Mouse (Mus musculus) heart, embryonic 16.5 days (tissue): Measurements from ENCODE around the gene Cers6. TPM values are rescaled to one million over a fixed set of nuclear protein-coding genes. Genes with fewer than 3 reads are reported as not detected.

Experiments
- ATAC-seq: fragments of 200-750 bp; cut with Nextera tagmentation; replicated peaks from 2 replicates; pipeline ENCODE4 v1.8.0; 2017; ENCODE audit warnings: moderate number of reproducible peaks; ENCODE audit not compliant: insufficient read depth, low FRiP score; ENCODE audit errors: extremely low read depth
- H3K27ac ChIP-seq: fragments of 300-500 bp; sonication (generic); 2 replicates; pipeline ENCODE4 v1.5.1; 2014; ENCODE audit warnings: mild to moderate bottlenecking, low read length, control low read depth, moderate library complexity
- H3K27me3 ChIP-seq: fragments of 300-500 bp; sonication (generic); 2 replicates; pipeline ENCODE4 v1.6.1; 2014; ENCODE audit warnings: low read length, mixed read lengths; ENCODE audit not compliant: control insufficient read depth, insufficient read depth
- H3K36me3 ChIP-seq: fragments of 300-500 bp; sonication (generic); 2 replicates; pipeline ENCODE4 v1.6.1; 2014; ENCODE audit not compliant: control insufficient read depth, insufficient read depth
- H3K4me1 ChIP-seq: fragments of 300-500 bp; sonication (generic); 2 replicates; pipeline ENCODE4 v1.6.1; 2014; ENCODE audit warnings: low read length, mixed read lengths; ENCODE audit not compliant: control insufficient read depth, insufficient read depth
- H3K4me2 ChIP-seq: fragments of 300-500 bp; sonication (generic); 2 replicates; pipeline ENCODE4 v1.6.1; 2014; ENCODE audit warnings: low read depth, mild to moderate bottlenecking, control low read depth, low read length
- H3K4me3 ChIP-seq: fragments of 300-500 bp; sonication (generic); 2 replicates; pipeline ENCODE4 v1.5.1; 2014; ENCODE audit warnings: mild to moderate bottlenecking, control low read depth, low read length
- H3K9ac ChIP-seq: fragments of 300-500 bp; sonication (generic); 2 replicates; pipeline ENCODE4 v1.6.1; 2014; ENCODE audit warnings: low read length, control low read depth
- H3K9me3 ChIP-seq: fragments of 300-500 bp; sonication (generic); replicated peaks from 2 replicates; pipeline ENCODE4 v1.6.1; 2016; ENCODE audit warnings: low read length; ENCODE audit not compliant: control insufficient read depth
- WGBS: fragments of 180-500 bp; shearing (Covaris S2); extraction: QIAGEN DNeasy Blood & Tissue Kit; methylation state at CpG from one replicate; pipeline ENCODE4 v1.1.7; 2014; 5-methylcytosine and 5-hydroxymethylcytosine counted together
- polyA plus RNA-seq: library from polyadenylated mRNA; unstranded; fragments of >200 nt; fragmentation: Nextera tagmentation; extraction: Ambion mirVana; gene quantifications from 2 replicates; pipeline ENCODE4 v1.2.1, GENCODE M21; 2015

The Cers6 gene
- polyA plus RNA-seq, 1 experiment from 2014 or later, result 22.3 TPM

GRCm38 (mm10) chr2:69054279-69054678, 193.0 kb downstream of the Cers6 start:
- Histone ChIP-seq H3K36me3 (no peaks in the 10 kb centered on the region), H3K4me3 (no peak overlapping the region), H3K4me1 (peaks cover 12% of the 10 kb centered on the region), H3K9ac (no peak overlapping the region), H3K27ac (peak overlapping the region; percentile 57), H3K27me3 (no peaks in the 10 kb centered on the region), H3K4me2 (no peak overlapping the region), H3K9me3 (no peaks in the 10 kb centered on the region)
- ATAC-seq, result peak; percentile 93
- WGBS, result 27% methylated on average over 4 of the region's 4 CpGs

GRCm38 (mm10) chr2:69055174-69055573, 193.9 kb downstream of the Cers6 start:
- WGBS, result 92% methylated on average over 6 of the region's 6 CpGs
- Histone ChIP-seq H3K9me3 (no peaks in the 10 kb centered on the region), H3K36me3 (no peaks in the 10 kb centered on the region), H3K4me3 (no peak overlapping the region), H3K9ac (no peak overlapping the region), H3K4me1 (peaks cover 12% of the 10 kb centered on the region), H3K27ac (no peak overlapping the region), H3K27me3 (no peaks in the 10 kb centered on the region), H3K4me2 (no peak overlapping the region)
- no peak for ATAC-seq

GRCm38 (mm10) chr2:69061313-69061712, 200.1 kb downstream of the Cers6 start:
- Histone ChIP-seq H3K4me2 (no peak overlapping the region), H3K27ac (no peak overlapping the region), H3K9me3 (peaks cover 3% of the 10 kb centered on the region; the same call in 1 of the 2 replicates), H3K4me1 (no peaks in the 10 kb centered on the region), H3K9ac (no peak overlapping the region), H3K4me3 (no peak overlapping the region), H3K27me3 (no peaks in the 10 kb centered on the region), H3K36me3 (no peaks in the 10 kb centered on the region)
- ATAC-seq, result no peak

GRCm38 (mm10) chr2:69061910-69062689, 200.9 kb downstream of the Cers6 start:
- WGBS, result 92% methylated on average over 5 of the region's 5 CpGs
- Histone ChIP-seq H3K4me2 (no peak overlapping the region), H3K4me3 (no peak overlapping the region), H3K27ac (no peak overlapping the region), H3K36me3 (no peaks in the 10 kb centered on the region), H3K4me1 (no peaks in the 10 kb centered on the region), H3K27me3 (no peaks in the 10 kb centered on the region), H3K9me3 (peaks cover 5% of the 10 kb centered on the region; the same call in 1 of the 2 replicates), H3K9ac (no peak overlapping the region)
- no peak for ATAC-seq

GRCm38 (mm10) chr2:69064759-69065158, 203.5 kb downstream of the Cers6 start:
- whole genome bisulfite sequencing, result 86% methylated on average over 6 of the region's 6 CpGs
- no peak overlapping the region for H3K27ac ChIP-seq
- H3K4me3 ChIP-seq, result no peak overlapping the region
- H3K36me3 ChIP-seq, result no peaks in the 10 kb centered on the region
- H3K27me3 ChIP-seq, result no peaks in the 10 kb centered on the region
- peaks cover 5% of the 10 kb centered on the region; the same call in 1 of the 2 replicates for H3K9me3 ChIP-seq
- no peak for ATAC-seq
- no peak overlapping the region for H3K9ac ChIP-seq
- no peak overlapping the region for H3K4me2 ChIP-seq
- H3K4me1 ChIP-seq, result no peaks in the 10 kb centered on the region

- Histone ChIP-seq H3K4me2 (no peak overlapping the region), H3K4me3 (no peak overlapping the region), H3K27ac (no peak overlapping the region), H3K9me3 (no peaks in the 10 kb centered on the region), H3K27me3 (no peaks in the 10 kb centered on the region), H3K4me1 (peaks cover 9% of the 10 kb centered on the region; the same call in 1 of the 2 replicates), H3K36me3 (no peaks in the 10 kb centered on the region), H3K9ac (no peak overlapping the region)
- WGBS, result 40% methylated on average over 7 of the region's 7 CpGs
- ATAC-seq, result no peak
Observed at GRCm38 (mm10) chr2:69071440-69072235, 210.4 kb downstream of the Cers6 start.

GRCm38 (mm10) chr2:69077189-69077588, 215.9 kb downstream of the Cers6 start:
- ATAC-seq, result peak; percentile 67
- peaks cover 6% of the 10 kb centered on the region; the same call in 1 of the 2 replicates for H3K4me1 ChIP-seq
- no peak overlapping the region for H3K27ac ChIP-seq
- peak overlapping the region; percentile 15; the same call in 1 of the 2 replicates for H3K4me2 ChIP-seq
- H3K36me3 ChIP-seq, result no peaks in the 10 kb centered on the region
- no peaks in the 10 kb centered on the region for H3K9me3 ChIP-seq
- H3K4me3 ChIP-seq, result no peak overlapping the region
- WGBS, result 51% methylated on average over 3 of the region's 3 CpGs
- H3K9ac ChIP-seq, result no peak overlapping the region
- no peaks in the 10 kb centered on the region for H3K27me3 ChIP-seq

- Histone ChIP-seq H3K4me1 (peaks cover 6% of the 10 kb centered on the region; the same call in 1 of the 2 replicates), H3K27ac (no peak overlapping the region), H3K4me2 (no peak overlapping the region), H3K27me3 (no peaks in the 10 kb centered on the region), H3K4me3 (no peak overlapping the region), H3K9me3 (no peaks in the 10 kb centered on the region), H3K9ac (no peak overlapping the region), H3K36me3 (no peaks in the 10 kb centered on the region)
- WGBS, result 43% methylated on average over 1 of the region's 1 CpGs
- 0 out of 2 replicates have a peak, but pooled peaks have one; percentile 18 for ATAC-seq
Observed at GRCm38 (mm10) chr2:69080760-69081159, 219.5 kb downstream of the Cers6 start.
